Mouse (Mus musculus) olfactory bulb, adult 2 months (tissue): ENCODE measurements at regions not wholly inside any gene's neighbourhood (a gene's known extent, or its start where the extent isn't known, plus 50 kb on each side); places are given as distances from the start of the nearest gene placed in this dataset.
"Not testable (repeated sequence)": the region's sequence is repeated elsewhere in the genome, so short reads cannot be mapped to it uniquely, and the experiment has no call there.

ENCODE experiments used
- CTCF ChIP-seq: fragments of 200-500 bp; IDR thresholded peaks from 2 replicates; pipeline ENCODE4 v1.5.1; 2012; ENCODE audit warnings: low read depth, mild to moderate bottlenecking, low read length, moderate library complexity; ENCODE audit not compliant: insufficient read depth
- POLR2A ChIP-seq: fragments of 200-500 bp; IDR thresholded peaks from 2 replicates; pipeline ENCODE4 v1.6.1; 2012; ENCODE audit warnings: mild to moderate bottlenecking, low read depth, low read length, moderate library complexity; ENCODE audit not compliant: insufficient read depth

DNA sequence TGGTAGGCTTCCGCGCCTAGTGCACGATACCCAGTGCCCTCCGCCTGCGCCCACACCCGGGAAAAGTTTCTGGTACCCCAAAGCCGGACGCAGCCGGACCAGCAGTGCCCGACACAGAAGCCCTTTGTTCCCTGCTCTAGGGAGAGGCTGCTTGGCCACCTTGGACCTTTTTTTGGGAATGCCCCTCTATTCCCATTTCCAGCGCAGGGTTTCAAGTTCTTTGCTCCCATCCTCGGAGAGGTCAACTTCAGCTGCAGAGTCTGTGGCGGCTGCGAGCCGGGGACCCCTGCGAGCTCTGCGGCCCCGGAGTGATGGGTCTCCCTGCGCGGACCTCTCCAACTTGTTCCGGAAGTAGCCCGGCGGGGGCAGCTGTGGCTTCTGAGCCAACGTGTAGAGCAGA is 96.3 kb downstream of the 5730507C01Rik start:
- not testable (repeated sequence) for TF ChIP-seq CTCF, POLR2A
